Mouse (Mus musculus) neutrophil, adult 5-6 weeks (primary cell): Measurements from ENCODE around the gene Mapk3. TPM values are rescaled to one million over a fixed set of nuclear protein-coding genes. Genes with fewer than 3 reads are reported as not detected.
A peak's percentile ranks its signal among the peaks of the same experiment; 100 is the strongest.
"Not testable (repeated sequence)": the region's sequence is repeated elsewhere in the genome, so short reads cannot be mapped to it uniquely, and the experiment has no call there.

Source experiments
- ATAC-seq: fragments of 151-379, 151-347 bp; 2 replicates; pipeline ENCODE4 v1.8.0; 2017; ENCODE audit warnings: mild to moderate bottlenecking, moderate TSS enrichment; ENCODE audit not compliant: insufficient number of reproducible peaks, poor library complexity, low FRiP score, severe bottlenecking; ENCODE audit errors: extremely low read depth
- total RNA-seq: library from RNA; stranded (forward); fragments of 200-1000 nt; gene quantifications from 2 replicates; pipeline ENCODE4 v1.2.3, GENCODE M21; 2017

Mapk3 gene
- total RNA-seq, 1 experiment from 2014 or later: 48.8 TPM

DNA sequence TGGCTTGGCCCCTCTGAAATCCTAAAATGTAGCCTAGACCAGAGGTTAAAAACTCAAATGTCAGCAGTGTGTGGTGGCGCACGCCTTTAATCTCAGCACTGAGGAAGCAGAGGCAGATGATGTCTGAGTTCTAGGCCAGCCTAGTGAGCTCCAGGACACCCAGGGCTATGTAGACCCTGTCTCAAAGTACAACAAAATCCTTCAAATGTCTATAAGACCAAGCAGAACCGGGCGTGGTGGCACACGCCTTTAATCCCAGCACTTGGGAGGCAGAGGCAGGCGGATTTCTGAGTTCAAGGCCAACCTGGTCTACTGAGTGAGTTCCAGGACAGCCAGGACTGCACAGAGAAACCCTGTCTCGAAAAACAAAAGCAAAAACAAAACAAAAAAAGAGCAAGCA is 19.7 kb downstream of the Mapk3 start:
- not testable (repeated sequence) for ATAC-seq

DNA sequence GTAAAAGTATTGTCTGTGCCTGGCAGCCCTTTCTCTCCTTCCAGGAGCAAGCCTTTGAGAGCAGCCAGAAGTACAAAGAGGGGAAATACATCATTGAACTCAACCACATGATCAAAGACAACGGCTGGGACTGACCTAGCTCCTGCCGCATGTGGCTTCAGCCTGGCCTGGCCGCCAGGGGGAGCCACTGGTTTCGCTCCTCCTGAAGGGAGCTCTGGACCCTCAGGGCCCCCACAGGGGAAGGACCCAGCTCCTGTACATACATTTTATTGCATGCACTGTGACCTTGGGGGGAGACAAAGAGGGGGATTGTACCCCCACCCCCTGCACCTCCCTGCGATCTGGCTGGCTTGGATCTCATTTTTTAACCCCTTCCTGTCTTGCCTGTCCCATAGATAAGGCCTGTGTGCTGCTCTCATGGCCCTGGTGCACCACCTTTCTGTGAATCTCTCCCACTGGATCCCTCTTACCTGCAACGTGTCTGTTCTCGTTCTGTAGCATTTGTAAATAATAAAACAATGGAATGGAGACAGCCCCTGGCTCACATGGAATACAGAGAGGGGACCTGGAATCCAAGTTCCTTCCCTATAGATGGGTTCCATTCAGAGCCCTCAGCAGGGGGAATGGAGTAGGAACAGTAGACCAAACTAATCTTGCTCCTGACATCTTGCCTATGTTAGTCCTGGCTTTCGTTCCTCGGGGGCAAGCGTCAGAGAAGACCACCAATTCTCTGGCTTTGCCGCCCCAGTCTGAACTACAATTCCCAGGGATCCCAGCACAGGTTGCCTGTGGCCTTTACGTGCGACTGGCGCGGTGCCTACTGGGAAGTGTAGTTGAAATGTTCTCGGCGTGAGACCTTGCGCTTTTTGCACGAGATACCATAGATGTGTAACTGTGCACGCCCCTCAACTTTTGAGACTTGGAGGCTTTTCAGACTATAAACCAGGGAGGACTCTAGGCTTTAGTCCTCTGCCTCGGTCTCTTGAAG is 20.9 kb downstream of the Mapk3 start:
- ATAC-seq: peak; percentile 35

DNA sequence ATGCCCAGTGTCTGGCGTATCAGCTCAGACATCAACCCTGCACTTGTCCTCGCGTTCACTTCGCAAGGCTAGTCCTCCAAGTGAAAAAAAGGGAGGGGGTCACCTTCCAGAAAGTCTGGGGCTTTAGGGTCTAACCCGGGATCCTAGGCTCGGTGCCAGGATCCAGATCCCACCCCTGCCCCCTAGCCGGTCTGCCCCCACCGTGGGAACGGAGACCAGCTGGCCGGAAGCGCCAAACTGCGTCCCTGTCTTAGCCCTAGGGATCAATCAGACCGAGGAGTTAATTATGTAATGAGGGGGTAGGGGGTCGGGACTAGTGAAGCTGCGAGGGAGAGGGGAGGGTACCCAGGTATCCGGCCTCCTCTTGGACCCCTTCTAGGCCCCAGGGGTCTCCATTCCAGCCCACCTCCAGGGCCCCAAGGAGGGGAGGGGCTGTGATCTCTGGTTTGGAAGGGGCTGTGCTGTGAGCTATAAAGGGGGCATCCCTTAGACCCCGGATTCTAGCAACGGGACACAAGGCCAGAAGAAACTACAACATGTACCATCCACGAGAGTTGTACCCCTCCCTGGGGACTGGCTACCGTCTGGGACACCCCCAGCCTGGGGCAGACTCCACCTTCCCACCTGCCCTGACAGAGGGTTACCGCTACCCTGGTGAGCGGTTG is 21.7 kb downstream of the Mapk3 start, which contains the start of gene Tbx6:
Gene Tbx6 (plus strand): TSS at position 513 of the 665 bp plus-strand sequence.
- no peak for ATAC-seq

DNA sequence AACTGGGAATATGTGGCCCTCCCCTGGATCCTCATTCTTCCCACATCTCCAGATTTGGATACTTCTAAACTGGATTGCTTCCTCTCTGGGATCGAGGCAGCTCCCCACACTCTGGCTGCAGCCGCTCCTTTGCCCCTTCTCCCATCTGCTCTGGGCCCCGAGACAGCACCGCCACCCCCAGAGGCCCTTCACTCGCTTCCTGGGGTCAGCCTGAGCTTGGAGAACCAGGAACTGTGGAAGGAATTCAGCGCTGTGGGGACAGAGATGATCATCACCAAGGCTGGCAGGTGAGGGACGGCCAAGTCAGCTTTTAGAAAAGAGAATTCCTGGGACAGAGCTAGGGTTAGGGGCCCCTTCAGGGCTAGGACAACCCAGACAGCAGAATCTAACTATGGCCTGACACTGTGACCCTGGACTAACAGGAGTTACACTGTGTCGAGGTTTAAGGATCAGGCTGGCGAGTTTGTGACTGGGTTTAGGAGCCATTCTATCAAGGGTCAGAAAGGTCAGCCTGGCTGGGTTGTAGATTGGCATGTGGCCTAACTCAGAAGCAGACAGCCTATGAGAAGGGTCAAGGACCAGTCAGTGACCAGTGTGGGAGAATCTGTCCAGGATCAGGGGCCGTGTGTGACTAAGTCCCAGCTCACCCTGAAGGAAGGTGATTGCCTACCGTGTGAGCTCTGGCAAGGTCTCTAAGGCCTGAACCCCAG is 22.4 kb downstream of the Mapk3 start:
- ATAC-seq: no peak

DNA sequence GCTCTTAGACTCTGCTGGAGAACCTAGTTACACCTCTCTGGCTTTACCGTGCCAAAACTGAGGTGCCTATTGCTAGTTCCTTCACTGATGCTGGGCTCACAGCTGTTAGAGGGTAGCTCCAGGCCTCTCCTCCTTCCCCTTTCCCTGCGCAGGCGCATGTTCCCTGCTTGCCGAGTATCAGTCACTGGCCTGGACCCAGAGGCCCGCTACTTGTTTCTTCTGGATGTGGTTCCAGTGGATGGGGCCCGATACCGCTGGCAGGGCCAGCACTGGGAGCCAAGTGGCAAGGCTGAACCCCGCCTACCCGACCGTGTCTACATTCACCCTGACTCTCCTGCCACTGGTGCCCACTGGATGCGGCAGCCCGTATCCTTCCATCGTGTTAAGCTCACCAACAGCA is 23.3 kb downstream of the Mapk3 start:
- ATAC-seq: no peak

DNA sequence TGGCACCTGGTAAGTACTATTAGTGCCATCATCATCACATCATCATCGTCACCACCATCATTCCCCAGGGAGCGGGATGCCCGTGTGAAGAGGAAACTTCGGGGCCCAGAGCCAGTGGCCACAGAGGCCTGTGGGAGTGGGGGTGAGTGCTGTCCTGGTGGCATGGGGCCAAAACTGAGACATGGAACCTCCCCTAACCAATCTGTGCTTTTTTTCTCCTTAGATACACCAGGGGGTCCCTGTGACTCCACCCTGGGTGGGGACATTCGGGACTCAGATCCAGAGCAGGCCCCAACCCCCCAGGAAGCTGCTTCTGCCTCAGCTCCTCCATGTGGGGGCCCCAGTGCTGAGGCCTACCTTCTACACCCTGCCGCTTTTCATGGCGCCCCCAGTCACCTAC is 25.1 kb downstream of the Mapk3 start:
- no peak for ATAC-seq

DNA sequence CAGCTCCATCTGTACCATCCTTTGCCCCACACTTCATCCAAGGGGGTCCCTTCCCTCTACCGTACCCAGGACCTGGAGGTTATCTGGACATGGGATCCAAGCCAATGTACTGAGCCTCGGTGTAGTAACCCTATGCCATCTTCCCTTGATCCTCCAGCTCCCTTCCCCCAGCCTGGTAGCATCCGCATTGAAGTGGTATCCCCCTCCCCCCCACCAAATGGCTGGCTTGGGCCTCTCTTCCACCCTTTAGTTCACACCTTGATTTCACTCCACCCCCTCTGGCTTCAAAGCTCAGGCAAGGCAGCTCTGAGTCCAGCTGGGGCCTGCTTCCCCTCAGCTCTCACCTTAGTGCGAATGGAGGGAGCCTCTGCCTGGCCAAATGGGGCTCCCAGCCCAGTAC is 25.7 kb downstream of the Mapk3 start:
- ATAC-seq: no peak

DNA sequence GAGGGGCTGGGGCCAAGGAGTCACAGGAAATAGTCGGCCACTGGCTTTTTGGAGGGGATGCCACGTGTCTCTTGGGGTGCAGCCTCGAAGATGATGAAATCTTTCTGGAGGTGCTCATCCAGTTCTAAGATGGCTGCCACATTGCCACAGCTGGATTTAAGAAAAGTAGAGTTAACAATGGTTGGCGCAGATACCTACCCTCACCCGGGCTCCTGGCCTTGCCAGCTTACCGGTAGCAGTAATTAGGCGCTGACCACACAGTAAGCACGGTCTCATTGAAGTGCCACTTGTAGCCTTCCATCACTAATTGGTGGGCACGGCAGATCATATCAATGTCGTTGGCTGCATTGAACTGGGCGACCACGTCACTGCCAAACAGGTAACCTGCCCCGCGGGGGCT is 26.7 kb downstream of the Mapk3 start:
- no peak for ATAC-seq

DNA sequence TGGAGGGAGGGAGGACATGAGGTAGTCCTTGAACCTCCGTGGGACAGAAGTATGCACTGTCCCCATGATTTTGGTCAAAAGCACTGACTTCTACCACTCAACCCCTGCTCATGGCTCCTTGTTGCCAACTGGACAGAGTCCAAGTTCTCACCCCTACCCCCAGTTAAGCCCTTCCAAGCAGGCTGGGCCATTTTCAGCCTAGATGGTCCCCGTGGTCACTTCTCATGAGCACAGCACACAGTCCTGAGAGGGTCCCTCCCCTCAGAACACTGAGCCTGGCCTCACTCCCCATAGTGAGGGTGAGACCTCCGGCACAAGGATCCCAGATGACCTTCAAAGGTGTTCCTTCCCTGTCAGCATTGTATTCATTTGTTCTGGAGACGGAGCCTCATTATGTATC is 29.7 kb downstream of the Mapk3 start:
- no peak for ATAC-seq

DNA sequence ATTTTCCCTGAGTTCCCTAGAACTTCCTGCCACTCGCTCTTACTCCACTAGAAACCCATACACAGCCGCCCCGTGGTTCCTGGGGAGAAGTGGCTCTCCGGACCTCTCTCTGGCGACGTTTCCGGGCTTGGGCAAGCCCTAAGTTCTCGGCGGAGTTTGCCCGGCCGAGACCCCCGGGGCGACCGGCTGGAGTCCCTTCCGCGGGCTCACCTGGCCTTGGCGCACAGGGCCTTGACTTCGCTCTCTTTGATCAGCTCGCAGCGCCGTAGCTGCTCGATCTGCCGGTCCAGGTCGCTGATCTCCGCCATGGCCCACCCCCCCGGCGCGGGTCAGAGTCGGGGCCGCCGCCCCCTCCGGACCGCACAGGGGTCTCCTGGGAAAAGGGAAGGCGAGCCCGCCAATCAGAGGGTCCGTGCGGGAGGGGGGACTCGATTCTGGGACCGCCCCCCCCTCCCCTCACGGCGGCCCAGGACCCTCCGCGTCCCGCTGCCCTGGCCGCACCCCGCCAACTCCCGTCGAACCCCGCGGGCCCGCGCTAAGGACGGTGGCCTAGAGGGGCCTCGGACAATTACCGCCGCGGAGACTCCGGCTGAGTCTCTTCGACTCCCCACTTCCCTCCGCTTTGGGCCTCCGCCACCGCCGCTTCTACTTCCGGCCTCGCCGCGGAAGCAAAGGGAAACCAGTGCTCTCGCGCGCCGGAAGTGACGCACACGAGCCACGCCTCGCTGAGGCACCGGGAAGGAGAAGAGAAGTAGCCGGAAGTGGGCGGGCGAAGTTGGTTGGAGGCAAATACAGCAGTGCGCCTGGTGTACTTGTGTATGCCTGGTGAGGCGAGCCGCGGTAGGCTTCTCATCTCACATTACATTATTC is 32.7 kb downstream of the Mapk3 start, which contains the start of gene Ppp4c:
Gene Ppp4c (minus strand): TSS at position 646 of the 870 bp plus-strand sequence.
- ATAC-seq: peak; percentile 94

DNA sequence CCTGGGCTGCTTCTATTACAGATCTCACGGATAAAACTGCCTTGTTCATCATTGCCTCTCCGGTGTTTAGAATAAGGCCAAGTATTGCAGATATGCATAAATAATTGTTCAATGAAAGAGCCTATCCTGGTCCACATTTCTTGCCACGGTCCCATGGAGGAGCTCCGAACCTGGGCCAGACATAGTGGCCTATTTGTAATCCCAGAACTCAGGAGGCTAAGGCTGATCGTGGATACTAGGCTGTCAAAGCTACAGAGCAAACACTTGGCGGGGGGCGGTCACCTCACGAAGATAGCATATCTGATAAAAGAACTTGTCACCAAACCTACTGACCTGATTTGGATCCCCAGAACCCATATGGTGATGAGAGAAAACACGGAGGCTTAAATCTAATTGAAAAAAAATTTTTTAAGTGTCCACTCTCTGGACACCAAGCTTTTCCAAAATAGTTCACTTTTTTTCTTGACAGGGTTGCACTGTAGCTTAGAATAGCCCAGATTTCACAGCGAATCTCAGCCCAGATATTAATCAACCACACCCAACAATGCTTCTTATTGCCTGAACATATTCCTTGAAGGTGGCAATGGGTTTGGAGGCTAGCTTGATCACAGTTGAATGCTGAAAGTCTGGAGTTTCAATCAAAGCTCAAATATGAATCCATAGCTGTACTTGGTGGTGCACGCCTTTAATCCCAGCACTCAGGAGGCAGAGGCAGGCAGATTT is 33.5 kb downstream of the Mapk3 start:
- no peak for ATAC-seq

DNA sequence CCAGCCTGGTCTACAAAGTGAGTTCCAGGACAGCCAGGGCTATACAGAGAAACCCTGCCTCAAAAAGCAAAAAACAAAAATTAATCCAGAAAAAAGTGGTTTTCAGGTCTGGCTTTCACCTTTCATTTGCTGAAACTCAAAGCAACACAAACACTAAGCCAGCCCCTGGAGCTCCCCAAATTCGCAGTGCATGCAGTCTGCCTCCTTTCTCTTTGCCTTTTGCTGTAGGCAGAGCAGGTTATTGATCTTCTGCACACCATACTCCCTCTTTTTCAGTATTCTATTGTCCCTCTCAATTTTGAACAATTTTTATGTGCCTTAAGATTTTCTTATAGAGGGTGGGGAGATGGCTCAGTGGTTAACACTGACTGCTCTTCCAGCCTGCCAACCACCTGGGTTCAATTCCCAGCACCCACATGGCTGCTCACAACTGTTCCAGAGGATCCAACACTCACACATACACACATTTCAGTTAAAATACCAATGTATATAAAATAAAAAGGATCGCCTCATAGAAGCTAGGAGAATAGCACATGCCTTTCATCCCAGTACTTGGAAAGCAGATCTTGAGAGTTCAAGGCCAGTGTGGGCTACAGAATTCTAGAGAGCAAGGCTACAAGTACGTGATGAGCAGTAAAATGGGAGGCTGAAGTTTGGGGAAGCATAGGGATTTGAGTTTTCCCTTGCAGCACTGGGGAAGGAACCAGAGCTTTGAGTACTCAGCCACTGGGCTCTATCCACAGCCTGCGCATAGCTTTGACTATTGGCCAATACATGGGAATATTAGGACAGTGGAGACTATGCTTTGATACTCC is 34.3 kb downstream of the Mapk3 start:
- ATAC-seq: no peak

DNA sequence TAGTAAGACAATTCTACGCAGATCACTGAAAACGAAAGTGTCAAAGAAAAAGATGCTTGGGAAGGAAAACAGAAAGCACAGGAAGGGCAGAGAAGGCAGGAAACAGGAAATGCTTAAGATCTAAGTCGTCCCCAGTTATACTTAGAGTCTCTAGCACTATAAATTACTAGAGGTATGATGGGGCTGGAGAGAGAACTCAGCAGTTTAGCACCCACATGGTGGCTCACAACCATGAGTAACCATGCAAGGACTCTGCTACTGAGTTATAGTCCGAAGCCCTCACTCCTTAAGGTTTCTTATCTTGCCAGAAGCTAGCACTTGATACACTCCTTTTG is 34.8 kb downstream of the Mapk3 start:
- no peak for ATAC-seq

DNA sequence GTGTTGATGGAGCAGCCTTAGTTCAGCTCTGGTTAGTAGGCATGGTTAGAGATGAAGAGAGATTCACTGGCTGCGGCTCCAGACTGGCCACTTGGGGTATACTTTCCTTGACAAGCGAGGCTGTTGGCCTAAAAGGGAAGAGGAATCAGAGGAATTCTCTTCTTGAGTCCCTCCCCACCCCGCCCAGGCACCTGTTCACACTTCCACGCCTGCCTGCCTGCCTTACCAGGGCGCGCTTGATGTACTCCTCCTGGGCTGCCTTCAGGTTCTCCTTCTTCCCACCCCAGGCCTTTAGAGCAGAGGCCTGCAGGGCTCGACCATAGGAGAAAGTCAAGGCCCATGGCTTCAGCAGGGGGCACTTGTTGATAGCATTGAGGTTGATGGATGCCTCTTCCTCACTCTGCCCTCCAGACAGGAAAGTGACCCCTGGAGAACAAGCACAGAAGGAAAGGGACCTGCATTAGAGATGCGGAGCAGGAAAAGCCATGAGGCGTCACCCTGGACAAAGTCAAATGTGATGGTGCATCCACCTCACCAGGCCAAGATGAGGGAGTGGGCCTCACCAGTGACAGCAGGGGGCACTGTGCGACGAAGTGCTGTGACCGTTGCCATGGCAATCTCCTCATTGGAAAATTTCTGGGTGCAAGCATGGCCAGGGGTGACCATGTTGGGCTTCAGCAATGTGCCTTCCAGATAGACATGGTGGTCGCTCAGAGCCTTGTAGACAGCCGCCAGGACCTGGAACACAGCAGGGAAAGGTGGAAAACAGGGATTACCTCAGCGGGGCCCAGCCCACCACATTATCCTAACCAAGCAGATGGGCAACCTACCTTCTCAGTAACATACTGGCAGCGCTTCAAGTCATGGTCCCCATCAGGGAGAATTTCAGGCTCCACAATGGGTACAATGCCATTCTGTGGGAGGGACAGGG is 36.3 kb downstream of the Mapk3 start:
- no peak for ATAC-seq

DNA sequence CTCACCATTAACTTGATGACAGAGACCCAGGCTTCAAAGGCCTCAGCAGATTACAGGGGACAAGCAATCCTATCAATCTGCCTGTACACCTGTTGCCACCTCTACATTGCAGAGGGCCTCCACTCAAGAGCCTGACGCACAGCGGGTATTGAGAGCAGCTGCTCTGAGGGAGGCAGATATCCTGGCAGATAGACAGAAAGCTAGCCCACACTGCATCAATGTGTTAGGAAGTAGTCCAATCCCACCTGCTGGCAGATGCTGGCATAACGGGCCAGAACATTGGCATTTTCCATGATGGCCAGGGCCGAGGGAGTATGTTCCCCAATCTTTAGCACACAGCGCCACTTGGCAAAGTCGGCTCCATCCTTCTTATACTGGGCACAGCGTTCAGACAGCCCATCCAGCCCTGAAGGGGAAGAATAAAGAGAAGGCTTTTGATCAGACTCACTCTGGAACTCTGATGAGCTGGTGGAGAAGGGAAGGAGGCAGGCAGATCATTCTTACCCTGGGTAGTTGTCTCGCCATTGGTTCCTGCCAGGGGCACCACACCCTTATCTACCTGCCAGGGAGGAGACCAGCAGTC is 37.0 kb downstream of the Mapk3 start:
- no peak for ATAC-seq
